Mouse (Mus musculus): ENCODE results near the gene Pelp1. TPM values are rescaled to one million over a fixed set of nuclear protein-coding genes. Genes with fewer than 3 reads are reported as not detected.

Pelp1 gene
- 27.5 TPM for total RNA-seq (2023)

DNA sequence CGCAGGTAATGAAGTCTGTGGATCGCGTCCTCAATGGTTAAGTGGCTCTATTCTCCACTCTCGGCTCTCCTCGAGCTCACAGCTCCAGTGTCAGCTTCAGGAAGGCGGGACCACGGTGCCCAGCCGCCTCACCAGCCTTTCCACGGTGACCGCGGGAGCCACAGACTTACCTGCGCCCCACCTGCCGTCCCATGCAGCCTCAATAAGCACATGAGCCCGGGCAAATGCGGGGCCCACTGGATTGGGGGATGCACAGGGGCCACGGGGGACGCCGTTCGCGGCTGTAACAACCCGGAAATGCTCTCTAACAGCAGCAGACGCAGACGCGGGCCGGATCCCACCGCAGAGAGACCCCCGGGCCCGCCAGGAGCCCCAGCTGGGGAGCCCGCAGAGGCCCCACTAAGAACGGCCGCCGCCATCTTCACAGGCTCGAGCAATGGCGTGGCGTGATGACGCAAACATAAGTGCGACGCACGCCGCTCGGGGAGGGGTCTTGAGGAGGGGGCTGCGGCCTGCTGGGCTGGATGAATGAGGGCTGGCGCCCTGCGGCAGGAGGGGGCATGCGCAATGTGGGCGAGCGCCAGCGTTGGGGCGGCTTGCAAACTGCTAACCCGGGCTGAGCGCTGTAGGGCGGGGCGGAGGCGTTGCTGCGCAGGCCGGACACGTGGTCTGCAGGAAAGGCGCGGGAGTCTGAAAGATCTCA is at the start of gene Pelp1:
Gene Pelp1, minus strand, starts transcription at position 438 of the 703 bp plus-strand sequence.

DNA sequence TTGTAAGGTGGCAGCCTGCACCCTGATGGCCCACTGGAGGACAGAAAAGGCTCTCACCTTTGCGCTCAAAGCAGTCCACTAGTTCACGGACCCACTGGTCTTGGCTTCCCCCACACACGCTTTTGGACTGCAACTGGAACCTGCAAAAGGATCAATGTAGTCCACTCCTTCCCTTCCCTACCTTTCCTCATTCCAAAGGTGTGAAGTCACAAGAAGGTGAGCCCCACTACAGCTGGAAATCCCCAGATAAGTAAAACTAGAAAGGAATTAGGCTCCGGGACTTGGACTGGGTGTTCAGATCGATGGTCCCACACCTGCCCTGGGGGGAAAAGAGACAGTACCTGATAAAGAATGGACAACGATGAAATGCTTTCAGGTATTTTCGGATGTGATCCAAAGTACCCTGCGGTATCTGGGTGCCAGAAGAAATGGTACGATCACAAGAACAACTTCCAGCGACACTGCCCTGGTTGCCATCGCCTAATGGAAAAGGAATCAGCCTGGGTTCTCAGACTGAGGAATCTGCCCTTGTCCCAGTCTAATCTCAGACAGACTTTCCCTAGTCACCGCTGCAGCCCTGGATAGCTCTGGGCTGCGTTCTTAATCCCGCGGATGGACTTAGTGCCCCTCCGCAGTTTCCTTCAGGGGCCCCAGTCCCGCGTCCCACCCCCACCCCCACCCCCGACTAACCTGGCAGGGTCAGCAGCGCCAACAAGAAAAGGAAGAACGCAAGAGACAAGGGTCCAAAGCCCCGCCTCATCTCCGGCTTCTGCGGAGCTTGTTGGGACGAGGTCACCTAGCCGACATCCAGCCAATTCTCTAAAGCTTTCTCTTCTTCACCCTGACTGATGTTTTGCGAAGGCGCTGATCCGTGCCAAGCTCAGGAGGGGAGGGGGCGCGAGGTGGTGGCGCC is 49.1 kb upstream of the Pelp1 start, which contains the start of gene Zmynd15:
Gene Zmynd15, plus strand, starts transcription at position 746 of the 913 bp plus-strand sequence.

DNA sequence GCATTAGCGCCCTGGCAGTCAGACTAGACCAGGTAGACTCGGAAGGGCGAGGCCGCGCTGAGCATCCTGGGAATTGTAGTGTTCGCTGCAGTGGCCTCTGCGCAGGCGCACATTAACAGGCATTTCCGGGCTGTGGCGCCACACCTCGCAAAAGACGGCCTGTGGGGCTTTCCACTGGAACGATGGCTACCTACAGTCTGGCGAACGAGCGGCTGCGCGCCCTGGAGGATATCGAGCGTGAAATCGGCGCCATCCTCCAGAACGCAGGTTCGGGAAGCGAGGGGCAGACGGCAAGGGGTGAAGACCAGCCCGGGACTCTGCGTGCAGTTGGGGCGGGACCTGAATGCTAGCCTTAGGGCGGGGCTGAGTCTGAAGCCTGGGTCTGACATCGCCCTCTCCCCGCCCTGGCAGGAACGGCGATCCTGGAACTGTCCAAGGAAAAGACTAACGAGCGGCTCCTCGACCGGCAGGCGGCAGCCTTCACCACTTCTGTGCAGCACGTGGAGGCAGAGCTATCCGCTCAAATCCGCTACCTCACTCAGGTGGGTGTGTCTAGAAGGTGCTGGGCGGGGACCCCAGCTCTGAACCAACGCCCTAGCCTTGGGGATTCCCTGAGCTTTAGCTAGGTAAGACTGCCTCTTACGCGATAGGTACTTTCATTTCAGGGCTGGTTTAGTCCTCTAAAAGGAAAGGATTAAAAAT is 42.1 kb upstream of the Pelp1 start, which contains the start of gene Med11:
Gene Med11, plus strand, starts transcription at position 123 of the 702 bp plus-strand sequence.

DNA sequence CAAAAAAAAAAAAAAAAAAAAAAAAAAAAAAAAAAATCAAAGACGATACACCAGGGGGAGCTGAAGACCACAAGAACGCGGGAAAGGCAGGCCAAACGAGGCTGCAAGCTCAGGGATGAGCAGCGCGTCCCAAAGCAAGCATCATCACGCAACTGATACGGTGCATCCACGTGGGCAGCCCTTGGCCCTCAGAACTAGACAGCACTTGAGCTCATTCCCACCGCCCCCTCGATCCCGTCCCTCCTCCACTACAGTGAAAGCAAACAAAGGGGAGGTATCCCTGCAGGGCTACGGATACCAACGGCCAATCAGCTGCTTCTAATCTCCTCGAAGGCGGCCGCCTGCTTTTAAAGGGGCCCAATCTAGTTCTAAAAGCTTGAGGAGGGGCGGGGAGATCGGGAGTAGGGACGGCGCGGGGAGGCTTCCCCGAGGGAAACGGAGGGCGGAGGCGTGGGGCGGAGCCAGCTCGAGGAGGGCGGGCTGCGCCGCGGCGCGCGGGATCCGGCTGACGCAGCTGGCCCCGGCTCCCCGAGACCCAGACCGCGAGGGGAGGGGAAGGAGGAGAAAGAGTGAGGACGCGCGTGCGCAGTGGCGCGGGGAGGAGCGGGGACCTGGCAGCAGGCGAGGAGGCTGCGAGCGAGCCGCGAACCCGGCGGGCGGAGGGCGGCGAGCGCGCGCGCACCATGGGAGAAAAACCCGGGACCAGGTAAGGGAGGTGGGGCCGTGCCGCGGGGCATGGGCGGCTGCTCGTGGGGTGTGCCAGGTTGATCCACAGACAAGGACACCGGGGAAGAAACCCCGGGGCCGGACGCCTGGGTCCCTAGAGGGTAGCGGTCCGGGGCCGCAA is 22.4 kb upstream of the Pelp1 start, which contains the start of gene Arrb2:
Gene Arrb2, plus strand, starts transcription at position 588 of the 847 bp plus-strand sequence.

DNA sequence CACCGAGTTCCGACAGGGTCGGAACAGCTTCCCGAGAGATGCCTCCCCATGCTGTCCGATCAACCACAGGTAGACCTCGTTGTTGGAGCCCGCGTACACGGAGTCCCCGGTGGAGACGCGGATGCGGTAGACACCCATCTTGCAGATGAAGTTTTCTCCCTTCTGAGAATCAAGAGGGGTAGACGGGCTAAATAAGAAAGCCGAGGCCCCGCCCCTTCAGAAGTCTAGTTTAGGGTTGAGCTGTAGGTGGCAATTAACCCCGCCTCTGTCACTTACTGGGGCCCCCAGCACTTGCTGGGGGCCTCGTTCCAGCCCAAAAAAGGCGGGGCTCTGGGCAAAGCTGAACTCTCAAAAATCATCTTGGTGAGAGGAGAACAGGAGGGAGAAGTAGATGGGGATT is 58.0 kb downstream of the Pelp1 start, which contains the start of gene Alox15:
Gene Alox15, minus strand, starts transcription at position 164 of the 400 bp plus-strand sequence.

Other genes with a start within 250 kb of the Pelp1 start
- gene Slc16a11, start 197.3 kb downstream of the Pelp1 start, total RNA-seq (2023), result not detected
- 1.8 TPM for gene Slc16a13, start 189.0 kb downstream of the Pelp1 start, total RNA-seq (2023)
- 0.21 TPM for gene Bcl6b, start 180.2 kb downstream of the Pelp1 start, total RNA-seq (2023)
- gene 0610010K14Rik, start 172.1 kb downstream of the Pelp1 start, total RNA-seq (2023), result 70.8 TPM
- 2.5 TPM for gene Gm21988, start 170.2 kb downstream of the Pelp1 start, total RNA-seq (2023)
- gene Rnasek, start 170.2 kb downstream of the Pelp1 start, total RNA-seq (2023), result 62.8 TPM
- gene Alox12, start 154.7 kb downstream of the Pelp1 start, total RNA-seq (2023), result 0.73 TPM
- gene Alox12e, start 87.4 kb downstream of the Pelp1 start, total RNA-seq (2023), result not detected
- gene Alox15, start 58.0 kb downstream of the Pelp1 start, total RNA-seq (2023), result 0.62 TPM
- gene Arrb2, start 22.6 kb upstream of the Pelp1 start, total RNA-seq (2023), result 223 TPM
- 52.7 TPM for gene Med11, start 41.9 kb upstream of the Pelp1 start, total RNA-seq (2023)
- gene Zmynd15, start 49.4 kb upstream of the Pelp1 start, total RNA-seq (2023), result 0.91 TPM
- 1.5 TPM for gene Cxcl16, start 50.0 kb upstream of the Pelp1 start, total RNA-seq (2023)
- not detected for gene Tm4sf5, start 95.2 kb upstream of the Pelp1 start, total RNA-seq (2023)
- gene Vmo1, start 104.6 kb upstream of the Pelp1 start, total RNA-seq (2023), result not detected
- gene Gltpd2, start 109.2 kb upstream of the Pelp1 start, total RNA-seq (2023), result not detected
- gene Psmb6, start 115.3 kb upstream of the Pelp1 start, total RNA-seq (2023), result 142 TPM
- gene Gm40193, start 122.9 kb upstream of the Pelp1 start, total RNA-seq (2023), result not detected
- 2.4 TPM for gene Pld2, start 130.0 kb upstream of the Pelp1 start, total RNA-seq (2023)
- 149 TPM for gene Mink1, start 152.8 kb upstream of the Pelp1 start, total RNA-seq (2023)
- gene 4930544D05Rik, start 205.8 kb upstream of the Pelp1 start, total RNA-seq (2023), result 1.00 TPM
- 4.7 TPM for gene Chrne, start 209.2 kb upstream of the Pelp1 start, total RNA-seq (2023)
- not detected for gene Gp1ba, start 229.1 kb upstream of the Pelp1 start, total RNA-seq (2023)
- 215 TPM for gene Rnf167, start 237.2 kb upstream of the Pelp1 start, total RNA-seq (2023)
- gene Slc25a11, start 237.4 kb upstream of the Pelp1 start, total RNA-seq (2023), result 40.7 TPM
- 1,339 TPM for gene Pfn1, start 244.6 kb upstream of the Pelp1 start, total RNA-seq (2023)
- 25.0 TPM for gene Eno3, start 247.2 kb upstream of the Pelp1 start, total RNA-seq (2023)